Mouse (Mus musculus): ENCODE data around the gene Tdrd12. TPM values are rescaled to one million over a fixed set of nuclear protein-coding genes. Genes with fewer than 3 reads are reported as not detected.
"Not testable (repeated sequence)": the region's sequence is repeated elsewhere in the genome, so short reads cannot be mapped to it uniquely, and the experiment has no call there.

Gene Tdrd12
- polyA plus RNA-seq, 1 experiment, result 24.1 TPM

GRCm38 (mm10) chr7:35583476-35584025, 46.0 kb upstream of the Tdrd12 start:
- Histone ChIP-seq H3K27me3 (ENCODE audit: control insufficient read depth, insufficient read depth, low read length) (no peaks in the 10 kb centered on the region), H3K4me1 (ENCODE audit: control insufficient read depth, insufficient read depth, low read length) (peaks cover 27% of the 10 kb centered on the region), H3K36me3 (ENCODE audit: control insufficient read depth, insufficient read depth, low read length) (no peaks in the 10 kb centered on the region), H3K27ac (ENCODE audit: control insufficient read depth, insufficient read depth, low read depth, low read length) (no peak overlapping the region), H3K4me3 (ENCODE audit: control insufficient read depth, low read depth, low read length) (no peak overlapping the region)
- TF ChIP-seq POLR2A (IDR thresholded peaks at IDR 0.05; ENCODE audit: control insufficient read depth, low read depth, low read length) (no peak), CTCF (IDR thresholded peaks at IDR 0.05; ENCODE audit: control insufficient read depth, insufficient read depth, insufficient replicate concordance, low read depth, low read length) (no peak)

GRCm38 (mm10) chr7:35582719-35583118, 45.2 kb upstream of the Tdrd12 start:
- Histone ChIP-seq H3K27ac (ENCODE audit: control insufficient read depth, insufficient read depth, low read depth, low read length) (no peak overlapping the region), H3K36me3 (ENCODE audit: control insufficient read depth, insufficient read depth, low read length) (no peaks in the 10 kb centered on the region), H3K27me3 (ENCODE audit: control insufficient read depth, insufficient read depth, low read length) (no peaks in the 10 kb centered on the region), H3K4me1 (ENCODE audit: control insufficient read depth, insufficient read depth, low read length) (peaks cover 27% of the 10 kb centered on the region), H3K4me3 (ENCODE audit: control insufficient read depth, low read depth, low read length) (no peak overlapping the region)
- TF ChIP-seq CTCF (IDR thresholded peaks at IDR 0.05; ENCODE audit: control insufficient read depth, insufficient read depth, insufficient replicate concordance, low read depth, low read length) (no peak; the same call in 1 of the 2 replicates), POLR2A (IDR thresholded peaks at IDR 0.05; ENCODE audit: control insufficient read depth, low read depth, low read length) (no peak)

GRCm38 (mm10) chr7:35579849-35580248, 42.3 kb upstream of the Tdrd12 start:
- H3K27ac ChIP-seq (ENCODE audit: control insufficient read depth, insufficient read depth, low read depth, low read length), result no peak overlapping the region
- no peak overlapping the region for H3K4me3 ChIP-seq (ENCODE audit: control insufficient read depth, low read depth, low read length)
- H3K4me1 ChIP-seq (ENCODE audit: control insufficient read depth, insufficient read depth, low read length), result peaks cover 12% of the 10 kb centered on the region
- H3K36me3 ChIP-seq (ENCODE audit: control insufficient read depth, insufficient read depth, low read length), result no peaks in the 10 kb centered on the region
- TF ChIP-seq CTCF (IDR thresholded peaks at IDR 0.05; ENCODE audit: control insufficient read depth, insufficient read depth, insufficient replicate concordance, low read depth, low read length) (peak; percentile 78), POLR2A (IDR thresholded peaks at IDR 0.05; ENCODE audit: control insufficient read depth, low read depth, low read length) (no peak)
- no peaks in the 10 kb centered on the region for H3K27me3 ChIP-seq (ENCODE audit: control insufficient read depth, insufficient read depth, low read length)

GRCm38 (mm10) chr7:35570883-35571282, 33.3 kb upstream of the Tdrd12 start:
- H3K4me3 ChIP-seq (ENCODE audit: control insufficient read depth, low read depth, low read length); H3K4me1 ChIP-seq (ENCODE audit: control insufficient read depth, insufficient read depth, low read length); H3K36me3 ChIP-seq (ENCODE audit: control insufficient read depth, insufficient read depth, low read length); H3K27me3 ChIP-seq (ENCODE audit: control insufficient read depth, insufficient read depth, low read length); H3K27ac ChIP-seq (ENCODE audit: control insufficient read depth, insufficient read depth, low read depth, low read length): not testable (repeated sequence)

- H3K27me3 ChIP-seq (ENCODE audit: control insufficient read depth, insufficient read depth, low read length); H3K4me1 ChIP-seq (ENCODE audit: control insufficient read depth, insufficient read depth, low read length); H3K4me3 ChIP-seq (ENCODE audit: control insufficient read depth, low read depth, low read length); H3K36me3 ChIP-seq (ENCODE audit: control insufficient read depth, insufficient read depth, low read length); H3K27ac ChIP-seq (ENCODE audit: control insufficient read depth, insufficient read depth, low read depth, low read length): not testable (repeated sequence)
Measured at GRCm38 (mm10) chr7:35569724-35570123, 32.2 kb upstream of the Tdrd12 start.

- H3K27ac ChIP-seq (ENCODE audit: control insufficient read depth, insufficient read depth, low read depth, low read length); H3K4me1 ChIP-seq (ENCODE audit: control insufficient read depth, insufficient read depth, low read length); H3K27me3 ChIP-seq (ENCODE audit: control insufficient read depth, insufficient read depth, low read length); H3K4me3 ChIP-seq (ENCODE audit: control insufficient read depth, low read depth, low read length); H3K36me3 ChIP-seq (ENCODE audit: control insufficient read depth, insufficient read depth, low read length): not testable (repeated sequence)
Measured at GRCm38 (mm10) chr7:35565965-35566364, 28.4 kb upstream of the Tdrd12 start.

GRCm38 (mm10) chr7:35564872-35565271, 27.3 kb upstream of the Tdrd12 start:
- not testable (repeated sequence) for H3K36me3 ChIP-seq (ENCODE audit: control insufficient read depth, insufficient read depth, low read length)

GRCm38 (mm10) chr7:35564067-35564865, 26.7 kb upstream of the Tdrd12 start:
- Histone ChIP-seq H3K27me3 (ENCODE audit: control insufficient read depth, insufficient read depth, low read length) (no peaks in the 10 kb centered on the region), H3K4me1 (ENCODE audit: control insufficient read depth, insufficient read depth, low read length) (peaks cover 6% of the 10 kb centered on the region), H3K36me3 (ENCODE audit: control insufficient read depth, insufficient read depth, low read length) (no peaks in the 10 kb centered on the region), H3K4me3 (ENCODE audit: control insufficient read depth, low read depth, low read length) (no peak overlapping the region), H3K27ac (ENCODE audit: control insufficient read depth, insufficient read depth, low read depth, low read length) (0 out of 2 replicates have a peak overlapping the region, but pooled peaks have one; percentile 2)
- TF ChIP-seq POLR2A (IDR thresholded peaks at IDR 0.05; ENCODE audit: control insufficient read depth, low read depth, low read length), result no peak
- no peak for TF ChIP-seq CTCF (IDR thresholded peaks at IDR 0.05; ENCODE audit: control insufficient read depth, insufficient read depth, insufficient replicate concordance, low read depth, low read length)

More at GRCm38 (mm10) chr7:35564872-35565271, 27.3 kb upstream of the Tdrd12 start:
- H3K4me3 ChIP-seq (ENCODE audit: control insufficient read depth, low read depth, low read length); H3K27me3 ChIP-seq (ENCODE audit: control insufficient read depth, insufficient read depth, low read length); H3K4me1 ChIP-seq (ENCODE audit: control insufficient read depth, insufficient read depth, low read length); H3K27ac ChIP-seq (ENCODE audit: control insufficient read depth, insufficient read depth, low read depth, low read length): not testable (repeated sequence)

All from testis, adult 2 months (tissue).